Mouse (Mus musculus) lung, postnatal 4 days (tissue): ENCODE measurements around the gene Wdr83.

Experiments
- DNase-seq, 2 experiments: peaks; one replicate each; pipeline ENCODE4 v3.0.0; 2021

The Wdr83 gene

DNA sequence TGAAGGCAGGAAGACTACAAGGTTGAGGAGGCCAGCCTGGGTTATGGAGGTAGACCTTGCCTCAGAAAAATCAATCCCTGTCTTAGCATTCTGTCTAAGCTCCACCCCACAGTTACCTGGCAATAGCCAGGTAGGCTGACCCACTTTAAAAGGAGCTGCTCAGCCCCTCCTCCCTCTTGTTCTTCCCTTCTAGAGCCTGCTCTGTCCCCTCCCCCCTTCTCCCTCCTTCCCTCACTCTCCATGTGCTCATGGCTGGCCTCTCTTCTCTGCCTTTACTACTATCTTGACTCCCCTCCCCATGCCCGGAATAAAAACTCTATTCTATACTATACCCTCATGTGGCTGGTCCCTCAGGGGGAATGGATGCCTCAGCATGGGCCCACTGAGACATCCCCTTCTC is 47.2 kb downstream of the Wdr83 start:
- DNase-seq: peak in 1 of 2 experiments; percentile 23

DNA sequence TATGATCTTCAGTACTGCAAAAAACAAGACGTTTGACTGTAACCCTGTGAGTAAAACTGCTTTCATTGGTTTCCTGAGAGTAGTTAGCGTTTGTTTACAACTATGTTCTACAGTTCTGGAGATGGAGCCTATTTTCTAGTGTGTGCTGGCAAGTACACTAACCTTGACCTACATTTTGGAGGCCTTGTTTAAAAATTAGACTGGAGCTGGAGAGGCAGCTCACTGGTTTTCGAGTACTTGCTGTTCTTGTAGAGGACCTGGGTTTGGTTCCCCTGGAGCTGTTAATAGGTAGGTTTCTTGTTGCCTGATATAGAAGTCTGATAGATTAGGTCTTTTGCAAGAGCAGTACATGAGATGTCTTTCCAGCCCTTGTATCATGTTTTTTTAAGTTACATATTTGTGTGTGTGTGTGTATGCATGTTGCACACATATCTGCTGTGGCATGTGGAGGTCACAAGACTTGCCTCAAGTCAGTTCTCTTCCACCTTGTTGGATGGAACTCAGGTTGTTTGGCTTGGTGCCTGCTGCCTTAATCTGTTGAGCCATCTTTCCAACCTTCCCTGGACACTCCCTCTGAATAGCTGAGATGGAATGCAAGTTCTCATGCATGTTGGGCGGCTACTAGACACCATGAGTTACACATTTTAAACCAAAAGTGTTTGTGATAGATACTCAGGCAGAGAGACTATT is 48.3 kb downstream of the Wdr83 start:
- peak in 1 of 2 experiments; percentile 13 for DNase-seq

DNA sequence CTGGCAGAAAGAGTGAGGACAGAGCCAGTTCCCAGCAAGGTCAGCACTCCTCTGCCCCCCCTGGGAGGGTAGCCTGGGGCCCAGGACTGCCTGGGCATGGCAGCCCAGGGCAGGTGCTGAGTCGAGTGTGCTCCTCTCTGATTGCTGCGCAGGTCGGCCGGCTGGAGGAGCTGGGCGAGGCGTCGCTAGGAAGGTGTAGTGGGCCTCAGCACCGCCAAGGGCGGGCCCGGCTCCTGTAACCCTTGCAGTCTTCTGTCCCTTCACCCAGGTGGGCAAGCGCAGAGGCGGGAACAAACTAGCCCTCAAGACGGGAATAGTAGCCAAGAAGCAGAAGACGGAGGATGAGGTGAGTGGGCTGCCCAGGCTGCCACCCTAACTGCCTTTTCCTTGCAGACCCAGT is 51.8 kb downstream of the Wdr83 start:
- DNase-seq: peak in 1 of 2 experiments; percentile 30

DNA sequence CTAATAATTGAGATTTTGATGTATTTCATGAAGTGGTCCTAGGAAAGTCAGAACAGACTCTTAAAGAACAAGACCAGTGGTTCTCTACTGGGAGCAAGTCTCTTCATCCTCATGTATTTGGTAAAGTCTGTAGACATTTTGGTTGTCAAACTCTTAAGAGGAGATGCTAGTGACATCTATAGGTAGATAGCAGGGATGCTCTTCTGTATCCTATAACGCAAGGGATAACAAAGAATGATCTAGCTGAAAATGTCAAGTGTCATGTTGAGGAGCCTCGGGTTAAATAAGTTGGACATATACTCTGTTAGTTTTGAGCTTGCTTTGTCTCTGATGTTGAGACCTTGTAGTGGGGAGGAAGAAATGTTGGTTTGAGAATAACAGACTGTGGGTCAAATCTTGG is 53.2 kb downstream of the Wdr83 start:
- no peak for DNase-seq

DNA sequence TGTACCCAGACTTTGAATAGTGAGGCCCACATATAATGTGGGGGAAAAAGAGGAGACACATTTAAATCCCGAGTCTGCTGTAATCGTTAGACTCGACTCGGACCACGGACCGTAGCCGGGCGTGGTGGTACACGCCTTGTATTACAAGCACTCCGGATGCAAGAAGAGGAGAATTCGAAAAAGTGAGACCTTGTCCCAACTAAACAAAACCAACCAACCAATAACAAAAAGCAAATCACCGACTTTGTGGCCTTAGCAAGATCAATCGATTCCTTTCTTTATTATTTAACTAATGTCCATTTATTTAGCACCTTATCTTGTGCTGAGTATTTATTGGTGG is 53.6 kb downstream of the Wdr83 start:
- peak in 1 of 2 experiments; percentile 27 for DNase-seq

DNA sequence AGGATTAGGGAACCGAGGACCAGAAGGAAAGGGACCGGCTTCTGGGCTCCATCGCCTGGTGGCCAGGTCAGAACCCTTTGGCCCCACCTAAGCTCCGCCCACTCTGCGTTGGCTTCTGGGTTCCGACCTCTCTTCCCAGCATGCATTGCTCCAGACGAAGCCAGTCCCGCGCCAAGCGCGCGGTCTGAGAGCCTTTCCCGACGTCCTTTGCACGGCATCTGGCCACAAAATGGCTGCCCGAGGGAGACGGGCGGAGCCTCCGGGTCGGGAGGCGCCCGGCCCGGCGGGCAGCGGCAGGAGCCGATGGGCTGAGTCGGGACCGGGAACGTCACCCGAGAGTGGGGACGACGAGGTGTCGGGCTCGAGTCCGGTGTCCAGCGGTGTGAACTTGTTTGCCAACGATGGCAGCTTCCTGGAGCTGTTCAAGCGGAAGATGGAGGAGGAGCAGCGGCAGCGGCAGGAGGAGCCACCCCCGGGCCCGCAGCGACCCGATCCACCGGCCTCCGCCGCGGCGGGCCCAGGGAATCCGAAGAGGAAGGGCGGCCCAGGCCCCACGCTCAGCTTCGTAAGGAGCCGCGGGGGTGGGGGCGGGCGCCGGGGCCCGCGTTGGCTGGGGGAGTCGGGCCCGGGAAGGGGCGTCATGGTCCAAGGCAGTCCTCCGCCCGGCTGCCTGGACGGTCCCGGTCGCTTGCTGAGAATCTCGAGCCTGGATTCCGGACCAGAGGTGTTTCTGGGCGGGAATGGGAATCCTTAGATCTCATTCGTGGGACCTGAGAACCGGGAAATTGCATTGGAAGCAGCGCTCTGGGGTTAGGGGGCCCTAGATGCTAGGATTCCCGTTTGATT is 54.2 kb downstream of the Wdr83 start, which contains the start of gene Trir:
Gene Trir (plus strand): TSS at position 154 of the 846 bp plus-strand sequence.
- peak; percentile 97 to 98 for DNase-seq

DNA sequence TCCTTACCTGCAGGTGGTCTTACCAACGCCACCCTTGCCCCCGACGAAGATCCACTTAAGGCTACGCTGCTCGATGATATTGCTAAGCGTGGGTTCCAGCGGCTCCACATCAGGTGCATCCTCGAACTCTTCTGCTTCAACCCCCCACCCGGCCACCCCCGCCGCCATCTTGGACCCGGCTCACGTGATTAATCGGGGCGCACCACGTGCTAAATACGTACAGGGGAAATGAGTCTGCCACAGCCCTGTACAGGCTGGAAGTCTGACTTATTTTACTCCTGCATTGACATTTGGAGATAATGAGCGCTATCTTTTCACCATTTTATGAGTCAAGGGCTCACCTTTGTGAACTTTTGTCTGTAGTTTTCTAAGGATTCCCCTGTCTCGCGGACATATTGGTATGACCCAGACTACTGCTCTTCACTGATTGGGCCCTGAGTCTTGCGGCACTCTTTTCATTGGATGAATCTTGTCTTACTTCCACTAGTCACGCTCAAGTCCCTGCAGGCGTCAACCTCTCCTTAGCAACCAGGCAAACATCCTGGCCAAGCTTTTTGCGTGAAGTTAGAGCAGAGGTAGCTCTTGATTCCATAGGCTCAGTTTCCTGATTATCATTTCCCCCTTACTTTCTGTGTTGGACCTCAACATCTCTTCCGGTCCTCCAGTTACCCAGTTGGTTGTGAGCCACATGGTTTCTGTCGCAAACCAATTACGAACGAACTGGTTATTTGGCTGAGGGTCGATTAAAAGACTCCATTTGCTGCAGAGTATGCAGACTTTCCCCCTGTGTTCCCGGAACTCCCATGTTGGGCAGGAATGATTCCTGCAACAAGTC is 55.8 kb downstream of the Wdr83 start, which contains the start of gene Asna1:
Gene Asna1 (minus strand): TSS at position 184 of the 835 bp plus-strand sequence.
- DNase-seq: peak; percentile 84 to 85
